Mouse (Mus musculus): ENCODE data around the gene Iffo2. TPM values are rescaled to one million over a fixed set of nuclear protein-coding genes. Genes with fewer than 3 reads are reported as not detected.

The Iffo2 gene
- total and polyA plus RNA-seq, 3 experiments = 0.38 to 3.0 (median 0.60) TPM

DNA sequence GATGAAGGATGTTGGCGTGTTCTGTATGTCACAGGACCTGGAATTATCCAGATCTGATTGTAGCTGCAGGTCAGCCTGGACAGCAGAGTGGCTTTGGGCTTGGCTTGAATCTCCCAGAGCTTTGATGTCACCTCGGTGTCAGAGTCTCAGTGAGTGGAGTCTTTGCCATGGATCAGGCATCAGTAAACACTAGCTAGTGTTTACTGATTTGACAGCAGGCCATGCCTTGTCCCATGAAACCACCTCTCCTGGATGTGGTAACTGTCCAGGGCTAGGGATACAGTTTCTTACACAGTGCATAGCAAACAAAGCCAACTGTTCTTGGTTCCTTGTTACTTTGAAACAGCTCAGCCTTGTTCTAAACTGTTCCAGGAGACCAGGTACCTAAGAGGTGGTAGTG lies 18.8 kb upstream of the Iffo2 start:
- dilution Hi-C loops (cut with MboI; ENCODE audit: extremely low pct_ligation_motif_present, extremely low pct_unique_long_range_greater_than_20kb, low sequenced_read_pairs) = no loop called here

DNA sequence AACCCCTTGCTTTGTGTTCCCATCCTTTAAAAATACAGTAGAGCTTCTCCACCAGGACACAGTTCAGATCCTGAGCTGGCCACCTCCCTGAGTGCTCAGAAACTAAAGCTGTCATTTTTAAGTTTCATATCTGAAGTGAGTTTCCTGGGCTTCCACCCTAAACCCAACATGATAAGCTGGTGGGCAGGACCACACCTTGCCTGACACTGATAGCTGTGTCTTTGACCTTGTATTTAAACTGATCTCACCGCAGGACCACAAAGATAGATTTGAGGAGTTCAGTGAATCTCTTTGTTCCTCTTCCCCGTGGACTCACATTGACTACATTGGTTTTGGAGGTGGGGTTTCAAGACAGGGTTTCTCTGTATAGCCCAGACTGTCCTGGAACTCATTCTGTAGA lies 17.4 kb upstream of the Iffo2 start:
- Histone ChIP-seq H3K9ac (ENCODE audit: insufficient read depth, low read depth) (no peak overlapping the region), H3K4me3 (replicated peaks in 1 of 3; ENCODE audit: low read depth in 2 of 3, low read length in 2 of 3, poor library complexity in 1 of 3) (no peak overlapping the region), H3K79me2 (replicated peaks; ENCODE audit: control insufficient read depth, extremely low read depth, insufficient read depth, poor library complexity, severe bottlenecking) (no peaks in the 10 kb centered on the region), H3K4me1 (ENCODE audit: control insufficient read depth in 1 of 2, insufficient read depth in 2 of 2) (peaks cover 4 to 17% of the 10 kb centered on the region in 2 experiments; a peak in 3 of 4 replicates), H3K9me3 (replicated peaks; ENCODE audit: low read length) (peaks cover 16% of the 10 kb centered on the region), H3K36me3 (replicated peaks in 1 of 2; ENCODE audit: control insufficient read depth in 1 of 2, insufficient read depth in 1 of 2, low read length in 1 of 2) (no peaks in the 10 kb centered on the region), H3K4me2 (ENCODE audit: insufficient read depth, low read depth, poor library complexity, severe bottlenecking) (no peak overlapping the region), H3K27me3 (replicated peaks) (peaks cover 72% of the 10 kb centered on the region), H3K27ac (ENCODE audit: insufficient read depth, low read depth) (no peak overlapping the region)
- in situ Hi-C loops (cut with MboI; ENCODE audit: low pct_ligation_motif_present, low pct_unique_long_range_greater_than_20kb, low sequenced_read_pairs) (loop anchor here (5.0 kb wide), 2 partner anchors 34 to 64 kb away; no protein-coding TSS in a partner anchor), dilution Hi-C loops (cut with MboI; ENCODE audit: extremely low pct_ligation_motif_present, extremely low pct_unique_long_range_greater_than_20kb, low sequenced_read_pairs) (no loop called here)
- TF ChIP-seq POLR2A (IDR thresholded peaks at IDR 0.05; ENCODE audit: low read depth, low read length) (no peak), TBP (conservative IDR thresholded peaks at IDR 0.05; ENCODE audit: low read depth, low read length) (no peak), SMC3 (IDR thresholded peaks at IDR 0.05; ENCODE audit: low read depth, low read length) (no peak), ELF1 (IDR thresholded peaks at IDR 0.05; ENCODE audit: low read depth, low read length) (no peak), USF2 (conservative IDR thresholded peaks at IDR 0.05; ENCODE audit: low read depth, low read length) (no peak), ZMIZ1 (IDR thresholded peaks at IDR 0.05; ENCODE audit: low read depth, low read length) (no peak), MYC (IDR thresholded peaks at IDR 0.05; ENCODE audit: low read depth, low read length) (no peak), POLR2AphosphoS2 (IDR thresholded peaks at IDR 0.05; ENCODE audit: low read depth, low read length) (no peak), KAT2A (IDR thresholded peaks at IDR 0.05; ENCODE audit: insufficient replicate concordance, low read length) (no peak), TCF12 (IDR thresholded peaks at IDR 0.05; ENCODE audit: low read depth, low read length) (no peak), CTCF (conservative IDR thresholded peaks at IDR 0.05 in 1 of 2, IDR thresholded peaks at IDR 0.05 in 1 of 2; ENCODE audit: low read depth in 2 of 2, low read length in 2 of 2) (no peak), USF1 (IDR thresholded peaks at IDR 0.05; ENCODE audit: low read depth, low read length) (no peak), JUND (conservative IDR thresholded peaks at IDR 0.05; ENCODE audit: low read depth, low read length) (no peak), SIN3A (IDR thresholded peaks at IDR 0.05; ENCODE audit: low read length) (no peak), RCOR1 (conservative IDR thresholded peaks at IDR 0.05; ENCODE audit: low read depth, low read length) (no peak), ZKSCAN1 (IDR thresholded peaks at IDR 0.05; ENCODE audit: borderline replicate concordance, low read depth, low read length) (no peak), EP300 (IDR thresholded peaks at IDR 0.05; ENCODE audit: low read length) (no peak), E2F4 (IDR thresholded peaks at IDR 0.05; ENCODE audit: insufficient replicate concordance, low read depth, low read length) (no peak)
- DNase-seq (ENCODE audit: extremely low read depth) = no peak

More for the DNA sequence above, 18.8 kb upstream of the Iffo2 start:
- Histone ChIP-seq H3K79me2 (replicated peaks; ENCODE audit: control insufficient read depth, extremely low read depth, insufficient read depth, poor library complexity, severe bottlenecking) (no peaks in the 10 kb centered on the region), H3K4me3 (replicated peaks in 1 of 3; ENCODE audit: low read depth in 2 of 3, low read length in 2 of 3, poor library complexity in 1 of 3) (no peak overlapping the region), H3K9me3 (replicated peaks; ENCODE audit: low read length) (peaks cover 11% of the 10 kb centered on the region), H3K4me1 (ENCODE audit: control insufficient read depth in 1 of 2, insufficient read depth in 2 of 2) (peaks cover 4 to 17% of the 10 kb centered on the region in 2 experiments; a peak in 3 of 4 replicates), H3K27ac (ENCODE audit: insufficient read depth, low read depth) (no peak overlapping the region), H3K4me2 (ENCODE audit: insufficient read depth, low read depth, poor library complexity, severe bottlenecking) (no peak overlapping the region), H3K9ac (ENCODE audit: insufficient read depth, low read depth) (no peak overlapping the region), H3K36me3 (replicated peaks in 1 of 2; ENCODE audit: control insufficient read depth in 1 of 2, insufficient read depth in 1 of 2, low read length in 1 of 2) (no peaks in the 10 kb centered on the region), H3K27me3 (replicated peaks) (peaks cover 61% of the 10 kb centered on the region)
- no peak for DNase-seq (ENCODE audit: extremely low read depth)
- TF ChIP-seq POLR2A (IDR thresholded peaks at IDR 0.05; ENCODE audit: low read depth, low read length) (no peak), MAX (IDR thresholded peaks at IDR 0.05; ENCODE audit: low read length) (no peak), ELF1 (IDR thresholded peaks at IDR 0.05; ENCODE audit: low read depth, low read length) (no peak), ETS1 (conservative IDR thresholded peaks at IDR 0.05; ENCODE audit: low read depth, low read length) (no peak), NRF1 (IDR thresholded peaks at IDR 0.05; ENCODE audit: low read depth, low read length) (no peak), E2F4 (IDR thresholded peaks at IDR 0.05; ENCODE audit: insufficient replicate concordance, low read depth, low read length) (no peak), CHD1 (IDR thresholded peaks at IDR 0.05; ENCODE audit: low read depth, low read length) (no peak), UBTF (IDR thresholded peaks at IDR 0.05; ENCODE audit: low read depth, low read length) (no peak), MXI1 (IDR thresholded peaks at IDR 0.05; ENCODE audit: low read depth, low read length) (no peak)
- in situ Hi-C loops (cut with MboI; ENCODE audit: low pct_ligation_motif_present, low pct_unique_long_range_greater_than_20kb, low sequenced_read_pairs) = loop anchor here (5.0 kb wide), 2 partner anchors 36 to 66 kb away; no protein-coding TSS in a partner anchor
